Mouse (Mus musculus) lung, embryonic 16.5 days (tissue): ENCODE measurements around the gene Rxra. TPM values are rescaled to one million over a fixed set of nuclear protein-coding genes. Genes with fewer than 3 reads are reported as not detected.

Experiments
- ATAC-seq: fragments of 200-750 bp; cut with Nextera tagmentation; 2 replicates; pipeline ENCODE4 v1.8.0; 2017; ENCODE audit warnings: low read depth, mild to moderate bottlenecking, moderate library complexity
- H3K27ac ChIP-seq: fragments of 300-500 bp; sonication (generic); 2 replicates; pipeline ENCODE4 v1.5.1; 2014; ENCODE audit warnings: mild to moderate bottlenecking, control low read depth, low read length
- H3K27me3 ChIP-seq: fragments of 300-500 bp; sonication (generic); 2 replicates; pipeline ENCODE4 v1.6.1; 2014; ENCODE audit warnings: low read depth, low read length, mixed read lengths; ENCODE audit not compliant: control insufficient read depth, insufficient read depth
- H3K36me3 ChIP-seq: fragments of 300-500 bp; sonication (generic); 2 replicates; pipeline ENCODE4 v1.6.1; 2014; ENCODE audit warnings: low read length; ENCODE audit not compliant: control insufficient read depth, insufficient read depth
- H3K4me1 ChIP-seq: fragments of 300-500 bp; sonication (generic); replicated peaks from 2 replicates; pipeline ENCODE4 v1.6.1; 2014; ENCODE audit warnings: low read length, mixed read lengths; ENCODE audit not compliant: control insufficient read depth, insufficient read depth
- H3K4me2 ChIP-seq: fragments of 300-500 bp; sonication (generic); 2 replicates; pipeline ENCODE4 v1.6.1; 2014; ENCODE audit warnings: low read depth, low read length, control low read depth
- H3K4me3 ChIP-seq: fragments of 300-500 bp; sonication (generic); 2 replicates; pipeline ENCODE4 v1.5.1; 2014; ENCODE audit warnings: mild to moderate bottlenecking, low read length, control low read depth
- H3K9ac ChIP-seq: fragments of 300-500 bp; sonication (generic); 2 replicates; pipeline ENCODE4 v1.6.1; 2014; ENCODE audit warnings: low read length, control low read depth
- H3K9me3 ChIP-seq: fragments of 300-500 bp; sonication (generic); 2 replicates; pipeline ENCODE4 v1.6.1; 2016; ENCODE audit warnings: low read length; ENCODE audit not compliant: control insufficient read depth
- WGBS: fragments of 180-500 bp; shearing (Covaris S2); extraction: QIAGEN DNeasy Blood & Tissue Kit; methylation state at CpG from one replicate; pipeline ENCODE4 v1.1.7; 2014; 5-methylcytosine and 5-hydroxymethylcytosine counted together
- polyA plus RNA-seq: library from polyadenylated mRNA; unstranded; fragments of >200 nt; fragmentation: Nextera tagmentation; extraction: Ambion mirVana; gene quantifications from 2 replicates; pipeline ENCODE4 v1.2.1, GENCODE M21; 2015

Rxra gene
- polyA plus RNA-seq, 1 experiment from 2014 or later = 11.3 TPM

GRCm38 (mm10) chr2:27665284-27665683, 11.0 kb upstream of the Rxra start:
- H3K27me3 ChIP-seq = no peaks in the 10 kb centered on the region
- WGBS = 74% methylated on average over 6 of the region's 6 CpGs
- H3K9ac ChIP-seq = no peak overlapping the region
- H3K4me3 ChIP-seq = no peak overlapping the region
- H3K27ac ChIP-seq = no peak overlapping the region
- H3K9me3 ChIP-seq = no peaks in the 10 kb centered on the region
- no peak overlapping the region for H3K4me2 ChIP-seq
- H3K36me3 ChIP-seq = no peaks in the 10 kb centered on the region
- peaks cover 7% of the 10 kb centered on the region; the same call in 1 of the 2 replicates for H3K4me1 ChIP-seq
- no peak for ATAC-seq

GRCm38 (mm10) chr2:27666719-27667118, 9.5 kb upstream of the Rxra start:
- ATAC-seq = peak; percentile 28
- no peaks in the 10 kb centered on the region for H3K9me3 ChIP-seq
- no peak overlapping the region for H3K27ac ChIP-seq
- no peak overlapping the region for H3K4me2 ChIP-seq
- H3K27me3 ChIP-seq = no peaks in the 10 kb centered on the region
- no peak overlapping the region for H3K9ac ChIP-seq
- WGBS = 46% methylated on average over 4 of the region's 4 CpGs
- no peak overlapping the region for H3K4me3 ChIP-seq
- peaks cover 19% of the 10 kb centered on the region for H3K4me1 ChIP-seq
- no peaks in the 10 kb centered on the region for H3K36me3 ChIP-seq

- H3K27me3 ChIP-seq = no peaks in the 10 kb centered on the region
- H3K36me3 ChIP-seq = no peaks in the 10 kb centered on the region
- no peak overlapping the region for H3K4me2 ChIP-seq
- no peak overlapping the region for H3K27ac ChIP-seq
- 56% methylated on average over 4 of the region's 4 CpGs for WGBS
- H3K9me3 ChIP-seq = no peaks in the 10 kb centered on the region
- H3K4me3 ChIP-seq = no peak overlapping the region
- H3K4me1 ChIP-seq = peaks cover 26% of the 10 kb centered on the region
- no peak for ATAC-seq
- no peak overlapping the region for H3K9ac ChIP-seq
These were observed 8.6 kb upstream of the Rxra start for GRCm38 (mm10) chr2:27667677-27668076.

GRCm38 (mm10) chr2:27670746-27671145, 5.5 kb upstream of the Rxra start:
- Histone ChIP-seq H3K36me3 (no peaks in the 10 kb centered on the region), H3K27ac (no peak overlapping the region), H3K9me3 (no peaks in the 10 kb centered on the region), H3K4me3 (no peak overlapping the region), H3K4me1 (peaks cover 26% of the 10 kb centered on the region), H3K27me3 (no peaks in the 10 kb centered on the region), H3K4me2 (no peak overlapping the region), H3K9ac (no peak overlapping the region)
- WGBS = 27% methylated on average over 5 of the region's 5 CpGs
- no peak for ATAC-seq

- Histone ChIP-seq H3K36me3 (no peaks in the 10 kb centered on the region), H3K9ac (no peak overlapping the region), H3K4me1 (peaks cover 23% of the 10 kb centered on the region), H3K9me3 (no peaks in the 10 kb centered on the region), H3K4me3 (no peak overlapping the region), H3K27ac (peak overlapping the region; percentile 60; the same call in 1 of the 2 replicates), H3K27me3 (no peaks in the 10 kb centered on the region), H3K4me2 (no peak overlapping the region)
- peak; percentile 21; the same call in 1 of the 2 replicates for ATAC-seq
- 5% methylated on average over 3 of the region's 3 CpGs for WGBS
These were observed 4.6 kb upstream of the Rxra start for GRCm38 (mm10) chr2:27671633-27672091.

GRCm38 (mm10) chr2:27676478-27677325, 462 bp downstream of the Rxra start:
- H3K4me2 ChIP-seq = peak overlapping the region; percentile 97
- 0% methylated on average over 47 of the region's 106 CpGs for WGBS
- no peaks in the 10 kb centered on the region for H3K9me3 ChIP-seq
- H3K4me1 ChIP-seq = peaks cover 45% of the 10 kb centered on the region
- no peaks in the 10 kb centered on the region for H3K27me3 ChIP-seq
- peak overlapping the region; percentile 98 for H3K9ac ChIP-seq
- peak overlapping the region; percentile 97 for H3K27ac ChIP-seq
- no peaks in the 10 kb centered on the region for H3K36me3 ChIP-seq
- H3K4me3 ChIP-seq = peak overlapping the region; percentile 88
- peak; percentile 59 for ATAC-seq

- Histone ChIP-seq H3K9me3 (no peaks in the 10 kb centered on the region), H3K4me2 (peak overlapping the region; percentile 75), H3K27ac (peak overlapping the region; percentile 97), H3K9ac (peak overlapping the region; percentile 98), H3K4me1 (peaks cover 48% of the 10 kb centered on the region), H3K4me3 (peak overlapping the region; percentile 88), H3K27me3 (no peaks in the 10 kb centered on the region), H3K36me3 (no peaks in the 10 kb centered on the region)
- WGBS = under 1% methylated on average over 56 of the region's 77 CpGs
- ATAC-seq = peak; percentile 15
These were observed 1.4 kb downstream of the Rxra start for GRCm38 (mm10) chr2:27677411-27678310.

- no peaks in the 10 kb centered on the region for H3K27me3 ChIP-seq
- 20% methylated on average over 4 of the region's 4 CpGs for WGBS
- no peak for ATAC-seq
- no peaks in the 10 kb centered on the region for H3K9me3 ChIP-seq
- peaks cover 51% of the 10 kb centered on the region for H3K4me1 ChIP-seq
- H3K4me3 ChIP-seq = peak overlapping the region; percentile 88
- peak overlapping the region; percentile 97 for H3K27ac ChIP-seq
- H3K36me3 ChIP-seq = no peaks in the 10 kb centered on the region
- H3K4me2 ChIP-seq = peak overlapping the region; percentile 75
- H3K9ac ChIP-seq = peak overlapping the region; percentile 98
These were observed 2.1 kb downstream of the Rxra start for GRCm38 (mm10) chr2:27678331-27678730.
